28 mouse cellular contexts compared by ENCODE assay signal in the genomic region with DNA sequence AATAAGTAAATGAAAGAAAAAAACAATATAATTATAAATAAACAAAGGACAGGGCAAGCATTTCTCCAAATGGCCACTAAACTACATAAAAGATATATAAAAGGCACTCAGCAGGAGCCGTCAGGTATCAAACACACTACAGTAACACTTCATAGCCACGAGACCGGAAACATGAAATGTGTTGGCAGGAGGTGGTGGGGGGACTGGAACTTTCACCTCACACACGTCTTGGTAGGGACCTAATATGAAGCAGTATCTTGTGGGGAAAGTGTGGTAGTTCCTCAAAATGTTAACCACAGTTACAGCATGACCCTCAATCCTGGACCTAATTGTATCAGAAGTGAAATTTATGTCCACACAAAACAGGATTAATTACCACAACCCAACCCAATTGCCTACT. TPM values are rescaled to one million over a fixed set of nuclear protein-coding genes. Genes with fewer than 3 reads are reported as not detected.
A peak's percentile ranks its signal among the peaks of the same experiment; 100 is the strongest.
DNase-seq lines count a peak whose midpoint lies in the region; ATAC-seq and TF ChIP-seq lines count a peak whose summit lies in the region.
"Had no signal": no experiment of that assay in that cellular context is flagged by ENCODE, and none has a peak within 500 bp of the region (broad histone marks: within the 10 kb centered on the region; RNA-seq: fewer than 3 reads in every experiment).

No protein-coding gene starts in this region.

- no peak for TF ChIP-seq POLR2A in MEL (IDR thresholded peaks at IDR 0.05; ENCODE audit: control insufficient read depth in 1 of 2, insufficient read depth in 1 of 2, low read depth in 1 of 2, low read length in 2 of 2, poor library complexity in 1 of 2)

- TF ChIP-seq CTCF in MEL (IDR thresholded peaks at IDR 0.05 in 2 of 3, conservative IDR thresholded peaks at IDR 0.05 in 1 of 3; ENCODE audit: control insufficient read depth in 1 of 3, insufficient read depth in 1 of 3, low read depth in 2 of 3, low read length in 3 of 3, poor library complexity in 1 of 3, severe bottlenecking in 1 of 3) = no peak

- H3K27ac ChIP-seq in MEL (ENCODE audit: control insufficient read depth, low read depth, low read length) = no peak overlapping the region
- H3K27ac ChIP-seq: forebrain, embryonic 10.5 days; heart, embryonic 15.5 days; hindbrain, embryonic 15.5 days; kidney, embryonic 15.5 days; limb, embryonic 15.5 days; liver, embryonic 14.5 days had no signal

- TF ChIP-seq EP300 in MEL (IDR thresholded peaks at IDR 0.05; ENCODE audit: low read depth in 1 of 2, low read length in 2 of 2) = no peak

- H3K9me3 ChIP-seq in MEL (replicated peaks; ENCODE audit: insufficient read depth, low read length) = no peaks in the 10 kb centered on the region
- H3K9me3 ChIP-seq: forebrain, embryonic 10.5 days; heart, embryonic 15.5 days; hindbrain, embryonic 15.5 days; kidney, embryonic 15.5 days; limb, embryonic 15.5 days had no signal

- H3K79me2 ChIP-seq in MEL (ENCODE audit: control insufficient read depth, insufficient read depth, low read length, poor library complexity) = no peaks in the 10 kb centered on the region

- DNase-seq in thymus, postnatal 0 days (ENCODE audit: low spot score) = peak; percentile 37
- no peak for DNase-seq in thymus, postnatal 14 days
- DNase-seq in MEL (ENCODE audit: low read depth, low spot score) = peak; percentile 34
- DNase-seq in induced T-regulatory cell, adult 2 months (ENCODE audit: low read depth) = peak; percentile 22
- no peak for DNase-seq in adrenal gland, postnatal 4 days (ENCODE audit: low spot score in 2 of 2)
- DNase-seq in adrenal gland, postnatal 10 days = no peak
- no peak for DNase-seq in kidney, postnatal 10 days
- DNase-seq: adrenal gland, postnatal 36 days; cerebellum, adult 11 months; cerebellum, postnatal 10 days; forebrain, postnatal 0 days; gastrocnemius, postnatal 36 days; heart, postnatal 4 days; kidney, postnatal 4 days; layer of hippocampus, adult 9-11 months; left cerebral cortex, postnatal 4 days; lung, embryonic 14.5 days; midbrain, embryonic 14.5 days; right cerebral cortex, adult 18-20 months had no signal

- H3K4me3 ChIP-seq in MEL (ENCODE audit: control insufficient read depth in 1 of 2, insufficient read depth in 1 of 2, low read depth in 2 of 2, low read length in 2 of 2) = no peak overlapping the region
- H3K4me3 ChIP-seq: forebrain, embryonic 10.5 days; heart, embryonic 15.5 days; hindbrain, embryonic 15.5 days; kidney, embryonic 15.5 days; limb, embryonic 15.5 days had no signal

- H3K36me3 ChIP-seq in MEL (ENCODE audit: control insufficient read depth in 1 of 2, insufficient read depth in 2 of 2, low read length in 2 of 2) = peaks cover 0 to 7% of the 10 kb centered on the region in 2 experiments; a peak in 2 of 4 replicates

- H3K4me1 ChIP-seq in MEL (ENCODE audit: control insufficient read depth in 1 of 2, insufficient read depth in 2 of 2, low read length in 2 of 2) = no peaks in the 10 kb centered on the region; a peak in 1 of 4 replicates
- H3K4me1 ChIP-seq: heart, embryonic 15.5 days; hindbrain, embryonic 15.5 days; limb, embryonic 15.5 days had no signal

- no peak overlapping the region for H3K9ac ChIP-seq in MEL (ENCODE audit: control insufficient read depth, low read depth, low read length, poor library complexity, severe bottlenecking)
- H3K9ac ChIP-seq: forebrain, postnatal 0 days; heart, embryonic 15.5 days; hindbrain, embryonic 15.5 days; kidney, embryonic 15.5 days; limb, embryonic 15.5 days; liver, embryonic 14.5 days; lung, embryonic 14.5 days had no signal

- TF ChIP-seq RAD21 in MEL (IDR thresholded peaks at IDR 0.05; ENCODE audit: low read depth, low read length) = no peak

- no peaks in the 10 kb centered on the region for H3K27me3 ChIP-seq in MEL (ENCODE audit: control insufficient read depth in 1 of 2, insufficient read depth in 2 of 2, low read length in 2 of 2)
- H3K27me3 ChIP-seq: heart, embryonic 15.5 days; hindbrain, embryonic 15.5 days; kidney, embryonic 15.5 days; limb, embryonic 15.5 days had no signal

- ATAC-seq in neutrophil, adult 5-6 weeks (ENCODE audit: extremely low read depth, insufficient number of reproducible peaks, low FRiP score, poor library complexity, severe bottlenecking) = peak; percentile 25; the same call in 1 of the 2 replicates
- ATAC-seq: forebrain, postnatal 0 days; intestine, postnatal 0 days had no signal

TF ChIP-seq in MEL, 35 proteins besides CTCF, POLR2A, EP300 and RAD21:
- no peak for TF ChIP-seq MAZ (IDR thresholded peaks at IDR 0.05; ENCODE audit: low read depth, low read length)
- TF ChIP-seq ELF1 (IDR thresholded peaks at IDR 0.05; ENCODE audit: low read depth, low read length) = no peak
- TF ChIP-seq GABPA (IDR thresholded peaks at IDR 0.05; ENCODE audit: low read depth, low read length) = no peak
- TF ChIP-seq MYB (IDR thresholded peaks at IDR 0.05; ENCODE audit: low read depth, low read length) = no peak
- no peak for TF ChIP-seq SMC3 (IDR thresholded peaks at IDR 0.05; ENCODE audit: low read depth, low read length)

RNA-seq across cellular contexts. Expression of gene Nlrc3, which starts 5.7 kb away (rescaled TPM):
- 12.8 and 18.2 TPM in 2 replicates for polyA plus RNA-seq in thymus, postnatal 0 days (2015; fragmentation: Nextera tagmentation; extraction: Ambion mirVana)
- total RNA-seq in MEL (2012; rRNA removed) = 0.46 and 0.82 TPM in 2 replicates
- under 1 TPM in 1 of 2 experiments, not detected in 1; 0.77 TPM for polyA plus RNA-seq in MEL (2012; ENCODE audit: insufficient read depth in 1 of 2, insufficient read length in 2 of 2, low read depth in 1 of 2, low replicate concordance in 2 of 2, missing spikeins in 1 of 2)
- total RNA-seq in neutrophil, adult 5-6 weeks (2017) = 14.0 and 14.2 TPM in 2 replicates
- total RNA-seq in adrenal gland, postnatal 4 days (2021) = 1 to 10 TPM; 4.3 to 4.7 TPM
- 1 to 10 TPM; 2.5 to 5.5 TPM for total RNA-seq in adrenal gland, postnatal 10 days (2021)

RNA-seq across cellular contexts. Expression of gene Slx4, which starts 21.4 kb away (rescaled TPM):
- polyA plus RNA-seq in thymus, postnatal 0 days (2015; fragmentation: Nextera tagmentation; extraction: Ambion mirVana) = 11.1 and 11.7 TPM in 2 replicates
- total RNA-seq in MEL (2012; rRNA removed) = 23.0 and 24.3 TPM in 2 replicates
- polyA plus RNA-seq in MEL (2012; ENCODE audit: insufficient read depth in 1 of 2, insufficient read length in 2 of 2, low read depth in 1 of 2, low replicate concordance in 2 of 2, missing spikeins in 1 of 2) = 10 to 100 TPM in 1 of 2 experiments, not detected in 1; 35.2 TPM
- 40.1 and 52.5 TPM in 2 replicates for total RNA-seq in neutrophil, adult 5-6 weeks (2017)
- 10 to 100 TPM; 28.0 to 31.0 TPM for total RNA-seq in adrenal gland, postnatal 4 days (2021)
- total RNA-seq in adrenal gland, postnatal 10 days (2021) = 10 to 100 TPM; 19.8 to 21.3 TPM

RNA-seq across cellular contexts. Expression of gene Dnase1, which starts 54.6 kb away (rescaled TPM):
- 1.4 and 1.7 TPM in 2 replicates for polyA plus RNA-seq in thymus, postnatal 0 days (2015; fragmentation: Nextera tagmentation; extraction: Ambion mirVana)
- total RNA-seq in MEL (2012; rRNA removed) = 0.42 and 0.81 TPM in 2 replicates
- 1 to 10 TPM in 1 of 2 experiments, not detected in 1; 7.7 TPM for polyA plus RNA-seq in MEL (2012; ENCODE audit: insufficient read depth in 1 of 2, insufficient read length in 2 of 2, low read depth in 1 of 2, low replicate concordance in 2 of 2, missing spikeins in 1 of 2)
- 0.37 and 0.47 TPM in 2 replicates for total RNA-seq in neutrophil, adult 5-6 weeks (2017)
- total RNA-seq in adrenal gland, postnatal 4 days (2021) = under 1 TPM in 1 of 2 experiments, not detected in 1; 0.39 TPM
- total RNA-seq in adrenal gland, postnatal 10 days (2021) = not detected
- total RNA-seq: adrenal gland, postnatal 36 days; forebrain, postnatal 0 days; gastrocnemius, postnatal 36 days; heart, postnatal 4 days; left cerebral cortex, adult 18-20 months; left cerebral cortex, postnatal 4 days had no signal

Comparison
In these comparisons a context has a peak if more than half of its experiments do, and no peak if none do; other contexts are left out.
1. DNase-seq: peak in thymus, postnatal 0 days (single experiment), MEL (single experiment) and induced T-regulatory cell, adult 2 months (single experiment); none in thymus, postnatal 14 days (single experiment), adrenal gland, postnatal 4 days (0 of 2), adrenal gland, postnatal 10 days (single experiment) and kidney, postnatal 10 days (single experiment).